Mouse (Mus musculus): ENCODE measurements at regions not wholly inside any gene's neighbourhood (a gene's known extent, or its start where the extent isn't known, plus 50 kb on each side); places are given as distances from the start of the nearest gene placed in this dataset.

DNA sequence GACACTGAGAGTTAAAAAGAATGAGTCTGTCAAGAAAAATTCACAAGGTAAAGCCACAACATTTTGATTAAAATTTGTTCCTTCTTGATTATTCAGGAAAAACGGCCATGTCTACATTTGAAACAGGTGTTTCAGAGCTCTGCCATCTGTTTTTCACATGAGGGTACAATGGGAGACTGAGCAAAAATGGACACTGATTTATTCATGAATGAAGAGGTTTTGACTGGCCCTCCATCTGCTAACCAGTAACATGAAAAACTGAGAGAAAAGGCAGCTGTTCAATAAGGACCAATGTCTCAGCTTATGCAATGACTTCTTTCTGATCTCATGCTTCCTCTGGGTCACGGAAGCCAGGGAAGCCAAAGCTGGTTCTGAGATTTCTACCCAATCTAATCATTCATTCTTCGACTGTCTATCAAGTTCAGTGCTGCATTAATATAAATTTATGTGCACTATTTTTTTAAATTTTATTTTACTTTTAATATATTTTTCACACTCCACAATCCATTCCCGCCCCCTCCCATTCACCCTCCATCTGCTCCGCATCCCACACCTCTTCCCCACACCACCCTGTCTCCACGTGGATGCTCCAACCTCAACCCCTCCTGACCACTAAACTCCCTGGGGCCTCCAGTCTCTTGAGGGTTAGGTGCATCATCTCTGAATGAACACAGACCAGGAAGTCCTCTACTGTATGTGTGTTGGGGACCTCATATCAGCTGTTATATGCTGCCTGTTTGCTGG is 1372.4 kb upstream of the Sel1l start:
- Histone ChIP-seq H3K4me1 (ENCODE audit: control insufficient read depth, insufficient read depth, low read length) (no peaks in the 10 kb centered on the region), H3K4me3 (ENCODE audit: low read depth, low read length) (no peak overlapping the region), H3K4me2 (ENCODE audit: low read depth) (no peak overlapping the region), H3K27me3 (ENCODE audit: control insufficient read depth, insufficient read depth, low read length) (no peaks in the 10 kb centered on the region), H3K36me3 (ENCODE audit: control insufficient read depth, insufficient read depth, low read length) (no peaks in the 10 kb centered on the region), H3K9ac (ENCODE audit: low read length) (no peak overlapping the region), H3K9me3 (ENCODE audit: control insufficient read depth, low read length) (no peaks in the 10 kb centered on the region), H3K27ac (ENCODE audit: low read depth, low read length) (no peak overlapping the region)
- 76% methylated on average over 6 of the region's 6 CpGs for WGBS
- no peak for DNase-seq (ENCODE audit: low spot score)
- peak; percentile 65 for ATAC-seq (ENCODE audit: insufficient read depth, low FRiP score, low TSS enrichment)

DNA sequence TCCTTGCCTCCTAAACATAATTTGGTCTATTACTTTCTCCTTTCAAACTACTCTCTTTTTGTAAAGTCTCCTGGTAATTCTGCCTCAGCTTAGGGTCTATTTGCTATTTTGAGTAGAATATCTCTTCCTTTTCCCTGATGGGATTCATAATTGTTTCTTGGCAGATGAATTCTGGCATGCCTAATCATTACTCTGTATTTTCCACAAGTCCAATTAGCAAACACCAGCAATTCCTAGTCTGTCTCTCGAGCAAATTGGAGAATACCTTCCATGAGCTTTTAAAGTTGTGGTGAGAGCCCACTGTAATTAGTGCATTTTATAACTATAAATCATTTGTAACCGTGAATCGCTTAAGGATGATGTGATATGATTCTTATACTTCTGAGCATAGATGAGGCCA is 1358.6 kb upstream of the Sel1l start:
- Histone ChIP-seq H3K4me1 (ENCODE audit: control insufficient read depth, insufficient read depth, low read length) (no peaks in the 10 kb centered on the region), H3K4me2 (ENCODE audit: low read depth) (no peak overlapping the region), H3K36me3 (ENCODE audit: control insufficient read depth, insufficient read depth, low read length) (no peaks in the 10 kb centered on the region), H3K4me3 (ENCODE audit: low read depth, low read length) (no peak overlapping the region), H3K27ac (ENCODE audit: low read depth, low read length) (no peak overlapping the region), H3K9ac (ENCODE audit: low read length) (no peak overlapping the region), H3K9me3 (ENCODE audit: control insufficient read depth, low read length) (no peaks in the 10 kb centered on the region), H3K27me3 (ENCODE audit: control insufficient read depth, insufficient read depth, low read length) (no peaks in the 10 kb centered on the region)
- WGBS = 84% methylated on average over 3 of the region's 3 CpGs
- no peak for DNase-seq (ENCODE audit: low spot score)
- no peak for ATAC-seq (ENCODE audit: insufficient read depth, low FRiP score, low TSS enrichment)

DNA sequence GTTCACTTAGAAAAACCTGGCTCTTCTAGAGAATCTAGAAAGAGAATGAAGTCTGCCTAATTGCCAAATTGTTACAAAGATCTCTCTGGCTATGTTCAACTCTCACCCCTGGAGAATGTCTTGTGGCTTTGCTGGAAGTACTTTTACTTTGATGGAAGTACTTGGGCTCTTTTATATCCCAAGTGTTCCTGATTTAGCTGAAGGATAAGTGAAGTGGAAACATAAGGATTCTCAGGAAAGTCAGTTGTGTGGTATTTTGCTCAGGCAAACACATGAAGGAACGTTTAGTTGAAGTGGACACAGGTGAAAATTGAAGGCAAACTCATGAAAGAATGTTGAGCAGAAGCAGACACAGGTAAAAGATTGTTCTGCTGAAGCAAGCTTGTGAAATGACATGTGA is 1340.0 kb upstream of the Sel1l start:
- 76% methylated on average over 1 of the region's 1 CpGs for WGBS

GRCm38 (mm10) chr12:93173744-93174143 is 1324.8 kb upstream of the Sel1l start:
- H3K27ac ChIP-seq (ENCODE audit: low read depth, low read length) = no peak overlapping the region
- ATAC-seq (ENCODE audit: insufficient read depth, low FRiP score, low TSS enrichment) (no peak), DNase-seq (ENCODE audit: low spot score) (no peak)
- H3K4me1 ChIP-seq (ENCODE audit: control insufficient read depth, insufficient read depth, low read length) = no peaks in the 10 kb centered on the region
- H3K4me3 ChIP-seq (ENCODE audit: low read depth, low read length) = no peak overlapping the region
- H3K9me3 ChIP-seq (ENCODE audit: control insufficient read depth, low read length) = no peaks in the 10 kb centered on the region
- H3K27me3 ChIP-seq (ENCODE audit: control insufficient read depth, insufficient read depth, low read length) = no peaks in the 10 kb centered on the region
- no peak overlapping the region for H3K4me2 ChIP-seq (ENCODE audit: low read depth)
- WGBS = 93% methylated on average over 5 of the region's 5 CpGs
- H3K36me3 ChIP-seq (ENCODE audit: control insufficient read depth, insufficient read depth, low read length) = no peaks in the 10 kb centered on the region
- H3K9ac ChIP-seq (ENCODE audit: low read length) = no peak overlapping the region

More for the DNA sequence above, 1340.0 kb upstream of the Sel1l start:
- Histone ChIP-seq H3K27ac (ENCODE audit: low read depth, low read length) (no peak overlapping the region), H3K4me1 (ENCODE audit: control insufficient read depth, insufficient read depth, low read length) (no peaks in the 10 kb centered on the region), H3K36me3 (ENCODE audit: control insufficient read depth, insufficient read depth, low read length) (no peaks in the 10 kb centered on the region), H3K4me2 (ENCODE audit: low read depth) (no peak overlapping the region), H3K9me3 (ENCODE audit: control insufficient read depth, low read length) (no peaks in the 10 kb centered on the region), H3K27me3 (ENCODE audit: control insufficient read depth, insufficient read depth, low read length) (no peaks in the 10 kb centered on the region), H3K9ac (ENCODE audit: low read length) (no peak overlapping the region), H3K4me3 (ENCODE audit: low read depth, low read length) (no peak overlapping the region)
- DNase-seq (ENCODE audit: low spot score) (no peak), ATAC-seq (ENCODE audit: insufficient read depth, low FRiP score, low TSS enrichment) (no peak)

GRCm38 (mm10) chr12:93160252-93160651 is 1311.3 kb upstream of the Sel1l start:
- Histone ChIP-seq H3K4me1 (ENCODE audit: control insufficient read depth, insufficient read depth, low read length) (no peaks in the 10 kb centered on the region), H3K27me3 (ENCODE audit: control insufficient read depth, insufficient read depth, low read length) (no peaks in the 10 kb centered on the region), H3K4me2 (ENCODE audit: low read depth) (no peak overlapping the region), H3K27ac (ENCODE audit: low read depth, low read length) (no peak overlapping the region), H3K4me3 (ENCODE audit: low read depth, low read length) (no peak overlapping the region), H3K36me3 (ENCODE audit: control insufficient read depth, insufficient read depth, low read length) (no peaks in the 10 kb centered on the region), H3K9ac (ENCODE audit: low read length) (no peak overlapping the region), H3K9me3 (ENCODE audit: control insufficient read depth, low read length) (no peaks in the 10 kb centered on the region)
- 88% methylated on average over 4 of the region's 4 CpGs for WGBS
- no peak for DNase-seq (ENCODE audit: low spot score)
- ATAC-seq (ENCODE audit: insufficient read depth, low FRiP score, low TSS enrichment) = no peak

- H3K27me3 ChIP-seq (ENCODE audit: control insufficient read depth, insufficient read depth, low read length) = no peaks in the 10 kb centered on the region
- no peak overlapping the region for H3K4me2 ChIP-seq (ENCODE audit: low read depth)
- H3K9me3 ChIP-seq (ENCODE audit: control insufficient read depth, low read length) = no peaks in the 10 kb centered on the region
- DNase-seq (ENCODE audit: low spot score) (peak; percentile 52), ATAC-seq (ENCODE audit: insufficient read depth, low FRiP score, low TSS enrichment) (peak; percentile 45; the same call in 1 of the 2 replicates)
- no peaks in the 10 kb centered on the region for H3K36me3 ChIP-seq (ENCODE audit: control insufficient read depth, insufficient read depth, low read length)
- H3K9ac ChIP-seq (ENCODE audit: low read length) = no peak overlapping the region
- H3K4me1 ChIP-seq (ENCODE audit: control insufficient read depth, insufficient read depth, low read length) = no peaks in the 10 kb centered on the region
- no peak overlapping the region for H3K27ac ChIP-seq (ENCODE audit: low read depth, low read length)
- no peak overlapping the region for H3K4me3 ChIP-seq (ENCODE audit: low read depth, low read length)
- 55% methylated on average over 6 of the region's 6 CpGs for WGBS
These were observed 1303.8 kb upstream of the Sel1l start for GRCm38 (mm10) chr12:93152618-93153245.

- H3K36me3 ChIP-seq (ENCODE audit: control insufficient read depth, insufficient read depth, low read length) = no peaks in the 10 kb centered on the region
- no peak overlapping the region for H3K27ac ChIP-seq (ENCODE audit: low read depth, low read length)
- H3K4me1 ChIP-seq (ENCODE audit: control insufficient read depth, insufficient read depth, low read length) = no peaks in the 10 kb centered on the region
- H3K4me3 ChIP-seq (ENCODE audit: low read depth, low read length) = no peak overlapping the region
- no peaks in the 10 kb centered on the region for H3K27me3 ChIP-seq (ENCODE audit: control insufficient read depth, insufficient read depth, low read length)
- no peak overlapping the region for H3K4me2 ChIP-seq (ENCODE audit: low read depth)
- no peak overlapping the region for H3K9ac ChIP-seq (ENCODE audit: low read length)
- ATAC-seq (ENCODE audit: insufficient read depth, low FRiP score, low TSS enrichment) = no peak
- 70% methylated on average over 7 of the region's 7 CpGs for WGBS
- DNase-seq (ENCODE audit: low spot score) = no peak
- no peaks in the 10 kb centered on the region for H3K9me3 ChIP-seq (ENCODE audit: control insufficient read depth, low read length)
These were observed 1302.6 kb upstream of the Sel1l start for GRCm38 (mm10) chr12:93151530-93151929.

GRCm38 (mm10) chr12:93142265-93142664 is 1293.3 kb upstream of the Sel1l start:
- H3K27me3 ChIP-seq (ENCODE audit: control insufficient read depth, insufficient read depth, low read length) = no peaks in the 10 kb centered on the region
- no peak for ATAC-seq (ENCODE audit: insufficient read depth, low FRiP score, low TSS enrichment)

GRCm38 (mm10) chr12:93136395-93136794 is 1287.4 kb upstream of the Sel1l start:
- Histone ChIP-seq H3K4me2 (ENCODE audit: low read depth) (no peak overlapping the region), H3K9me3 (ENCODE audit: control insufficient read depth, low read length) (no peaks in the 10 kb centered on the region), H3K27me3 (ENCODE audit: control insufficient read depth, insufficient read depth, low read length) (no peaks in the 10 kb centered on the region), H3K27ac (ENCODE audit: low read depth, low read length) (no peak overlapping the region), H3K36me3 (ENCODE audit: control insufficient read depth, insufficient read depth, low read length) (no peaks in the 10 kb centered on the region), H3K4me3 (ENCODE audit: low read depth, low read length) (no peak overlapping the region), H3K4me1 (ENCODE audit: control insufficient read depth, insufficient read depth, low read length) (no peaks in the 10 kb centered on the region), H3K9ac (ENCODE audit: low read length) (no peak overlapping the region)
- no peak for ATAC-seq (ENCODE audit: insufficient read depth, low FRiP score, low TSS enrichment)
- no peak for DNase-seq (ENCODE audit: low spot score)
- 89% methylated on average over 5 of the region's 5 CpGs for whole genome bisulfite sequencing

More at GRCm38 (mm10) chr12:93142265-93142664, 1293.3 kb upstream of the Sel1l start:
- Histone ChIP-seq H3K4me2 (ENCODE audit: low read depth) (no peak overlapping the region), H3K27ac (ENCODE audit: low read depth, low read length) (no peak overlapping the region), H3K4me3 (ENCODE audit: low read depth, low read length) (no peak overlapping the region), H3K4me1 (ENCODE audit: control insufficient read depth, insufficient read depth, low read length) (no peaks in the 10 kb centered on the region), H3K9me3 (ENCODE audit: control insufficient read depth, low read length) (no peaks in the 10 kb centered on the region), H3K36me3 (ENCODE audit: control insufficient read depth, insufficient read depth, low read length) (no peaks in the 10 kb centered on the region), H3K9ac (ENCODE audit: low read length) (no peak overlapping the region)
- no peak for DNase-seq (ENCODE audit: low spot score)
- WGBS = 78% methylated on average over 3 of the region's 3 CpGs

All from neural tube, embryonic 11.5 days (tissue).